Mouse (Mus musculus) limb, embryonic 13.5 days (tissue): ENCODE measurements around the gene 1700011L22Rik. TPM values are rescaled to one million over a fixed set of nuclear protein-coding genes. Genes with fewer than 3 reads are reported as not detected.

Source experiments
- ATAC-seq: fragments of 200-750 bp; cut with Nextera tagmentation; 2 replicates; pipeline ENCODE4 v1.8.0; 2017; ENCODE audit warnings: low read depth, moderate number of reproducible peaks, moderate TSS enrichment; ENCODE audit not compliant: low FRiP score
- H3K27ac ChIP-seq: fragments of 300-500 bp; sonication (generic); 2 replicates; pipeline ENCODE4 v1.5.1; 2015; ENCODE audit warnings: inconsistent platforms, mild to moderate bottlenecking, moderate library complexity
- H3K27me3 ChIP-seq: fragments of 300-500 bp; sonication (generic); 2 replicates; pipeline ENCODE4 v1.6.1; 2015; ENCODE audit warnings: mild to moderate bottlenecking, inconsistent platforms
- H3K36me3 ChIP-seq: fragments of 300-500 bp; sonication (generic); 2 replicates; pipeline ENCODE4 v1.6.1; 2015; ENCODE audit warnings: inconsistent platforms, mild to moderate bottlenecking, moderate library complexity
- H3K4me1 ChIP-seq: fragments of 300-500 bp; sonication (generic); 2 replicates; pipeline ENCODE4 v1.6.1; 2015; ENCODE audit warnings: inconsistent platforms
- H3K4me2 ChIP-seq: fragments of 300-500 bp; sonication (generic); replicated peaks from 2 replicates; pipeline ENCODE4 v1.6.1; 2015; ENCODE audit warnings: inconsistent platforms, mild to moderate bottlenecking, moderate library complexity
- H3K4me3 ChIP-seq: fragments of 300-500 bp; sonication (generic); 2 replicates; pipeline ENCODE4 v1.5.1; 2015; ENCODE audit warnings: moderate library complexity, mild to moderate bottlenecking, inconsistent platforms
- H3K9ac ChIP-seq: fragments of 300-500 bp; sonication (generic); 2 replicates; pipeline ENCODE4 v1.6.1; 2015; ENCODE audit warnings: mild to moderate bottlenecking, inconsistent platforms
- H3K9me3 ChIP-seq: fragments of 300-500 bp; sonication (generic); 2 replicates; pipeline ENCODE4 v1.6.1; 2016; ENCODE audit warnings: inconsistent platforms
- WGBS: fragments of 180-500 bp; shearing (Covaris S2); methylation state at CpG from one replicate; pipeline ENCODE4 v1.1.7; 2015; 5-methylcytosine and 5-hydroxymethylcytosine counted together
- polyA plus RNA-seq: library from polyadenylated mRNA; unstranded; fragments of >200 nt; fragmentation: Nextera tagmentation; extraction: Ambion mirVana; gene quantifications from 2 replicates; pipeline ENCODE4 v1.2.1, GENCODE M21; 2015

1700011L22Rik gene
- polyA plus RNA-seq, 1 experiment from 2014 or later, result 0.25 TPM

DNA sequence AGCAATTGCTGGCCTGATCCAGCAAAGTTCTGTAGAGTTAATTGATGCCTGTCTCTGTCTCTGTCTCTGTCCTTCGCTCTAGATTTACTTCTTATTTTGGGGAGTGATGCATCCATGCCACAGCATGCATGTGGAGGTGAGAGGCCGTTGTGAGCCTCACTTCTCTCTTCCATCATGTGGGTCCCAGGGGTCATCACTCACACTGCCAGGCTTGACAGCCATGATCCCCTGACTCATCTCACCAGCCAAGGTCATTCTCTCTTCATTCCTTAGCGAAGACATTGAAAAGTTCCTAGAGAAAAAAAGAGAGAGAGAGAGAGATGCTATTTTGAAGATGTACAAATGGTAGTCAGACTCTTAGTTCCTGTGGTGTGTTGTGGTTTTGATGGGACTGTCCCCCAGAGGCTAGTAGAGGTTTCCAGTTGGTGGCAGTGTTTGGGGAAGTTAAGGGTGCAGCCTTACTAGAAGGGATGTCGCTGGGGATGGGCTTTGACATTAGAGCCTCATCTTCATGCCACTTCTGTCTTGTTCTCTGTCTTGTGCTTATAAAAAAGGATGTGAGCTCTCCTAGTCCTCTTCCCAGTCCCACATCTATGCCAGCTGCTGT is 87.1 kb downstream of the 1700011L22Rik start:
- Histone ChIP-seq H3K9me3 (no peaks in the 10 kb centered on the region), H3K4me3 (no peak overlapping the region), H3K27me3 (no peaks in the 10 kb centered on the region), H3K36me3 (peaks cover 34% of the 10 kb centered on the region), H3K9ac (no peak overlapping the region), H3K27ac (no peak overlapping the region), H3K4me2 (no peak overlapping the region), H3K4me1 (peaks cover 51% of the 10 kb centered on the region)
- ATAC-seq, result no peak
- 91% methylated on average over 4 of the region's 4 CpGs for WGBS

Other genes starting within 250 kb of the 1700011L22Rik start
- gene Zfp827, start 220.1 kb downstream of the 1700011L22Rik start, polyA plus RNA-seq, result 14.3 and 14.9 TPM in 2 replicates
- gene Mmaa, start 46.4 kb upstream of the 1700011L22Rik start, polyA plus RNA-seq, result 19.3 and 21.3 TPM in 2 replicates
- 48.2 and 49.4 TPM in 2 replicates for gene Smad1, start 150.9 kb upstream of the 1700011L22Rik start, polyA plus RNA-seq